Comparison of ENCODE assay signal across 23 mouse cellular contexts in the genomic region with DNA sequence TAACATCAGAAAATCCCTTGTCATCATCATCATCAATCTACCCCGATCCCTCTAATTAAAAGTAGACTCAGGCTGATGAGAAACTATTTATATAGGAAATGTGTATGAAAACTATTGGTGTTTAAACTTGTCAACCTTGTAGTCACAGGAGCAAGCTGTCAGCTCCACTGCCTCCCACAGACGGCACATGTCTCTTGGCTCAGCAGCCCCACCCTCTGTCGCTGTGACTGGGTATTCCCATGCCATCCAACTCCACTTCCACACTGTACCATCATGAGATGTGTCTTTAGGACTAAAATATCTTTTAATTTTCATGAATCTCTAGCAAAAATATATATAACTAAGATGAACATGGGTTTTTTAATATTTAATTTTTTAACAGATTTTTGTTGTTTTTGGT. TPM values are rescaled to one million over a fixed set of nuclear protein-coding genes. Genes with fewer than 3 reads are reported as not detected.
DNase-seq lines count a peak whose midpoint lies in the region; ATAC-seq and TF ChIP-seq lines count a peak whose summit lies in the region.
"Had no signal": no experiment of that assay in that cellular context is flagged by ENCODE, and none has a peak within 500 bp of the region (broad histone marks: within the 10 kb centered on the region; RNA-seq: fewer than 3 reads in every experiment).

No protein-coding gene starts in this region.

- ATAC-seq in liver, embryonic 11.5 days (replicated peaks; ENCODE audit: low FRiP score) = no peak
- ATAC-seq in liver, embryonic 15.5 days (ENCODE audit: insufficient read depth) = no peak
- no peak for ATAC-seq in midbrain, embryonic 13.5 days
- no peak for ATAC-seq in lung, postnatal 0 days
- ATAC-seq in erythroblast, adult 5-6 weeks (replicated peaks; ENCODE audit: low FRiP score, poor library complexity, severe bottlenecking) = no peak
- ATAC-seq: forebrain, embryonic 13.5 days; forebrain, postnatal 0 days had no signal

- no peak; the same call in 1 of the 2 replicates for TF ChIP-seq CTCF in layer of hippocampus, adult 2 months (conservative IDR thresholded peaks at IDR 0.05)
- TF ChIP-seq CTCF in lung, postnatal 0 days (IDR thresholded peaks at IDR 0.05) = no peak

- H3K4me3 ChIP-seq in layer of hippocampus, adult 2 months = no peak overlapping the region
- H3K4me3 ChIP-seq in liver, embryonic 11.5 days (ENCODE audit: low read depth, low read length) = no peak overlapping the region
- H3K4me3 ChIP-seq in liver, embryonic 15.5 days (replicated peaks) = no peak overlapping the region
- no peak overlapping the region for H3K4me3 ChIP-seq in midbrain, embryonic 13.5 days (replicated peaks)
- no peak overlapping the region for H3K4me3 ChIP-seq in lung, postnatal 0 days (ENCODE audit: low read depth, low read length)
- H3K4me3 ChIP-seq: embryonic facial prominence, embryonic 12.5 days; forebrain, embryonic 13.5 days; heart, embryonic 15.5 days; hindbrain, embryonic 15.5 days had no signal

- H3K9me3 ChIP-seq in liver, embryonic 11.5 days (ENCODE audit: control insufficient read depth, low read length) = no peaks in the 10 kb centered on the region
- H3K9me3 ChIP-seq in liver, embryonic 15.5 days (replicated peaks) = no peaks in the 10 kb centered on the region
- H3K9me3 ChIP-seq in midbrain, embryonic 13.5 days = no peaks in the 10 kb centered on the region
- H3K9me3 ChIP-seq in lung, postnatal 0 days (ENCODE audit: low read length) = no peaks in the 10 kb centered on the region
- H3K9me3 ChIP-seq: embryonic facial prominence, embryonic 12.5 days; forebrain, embryonic 13.5 days; heart, embryonic 15.5 days; hindbrain, embryonic 15.5 days had no signal

- H3K36me3 ChIP-seq in liver, embryonic 11.5 days (ENCODE audit: control insufficient read depth, insufficient read depth, low read length) = peaks cover 11% of the 10 kb centered on the region
- H3K36me3 ChIP-seq in liver, embryonic 15.5 days (replicated peaks) = peaks cover 79% of the 10 kb centered on the region
- peaks cover 75% of the 10 kb centered on the region for H3K36me3 ChIP-seq in midbrain, embryonic 13.5 days
- peaks cover 28% of the 10 kb centered on the region for H3K36me3 ChIP-seq in lung, postnatal 0 days (ENCODE audit: insufficient read depth, low read length)

- WGBS in liver, embryonic 11.5 days = 78% methylated on average over 3 of the region's 3 CpGs
- 64% methylated on average over 3 of the region's 3 CpGs for WGBS in liver, embryonic 15.5 days (ENCODE audit: insufficient replicate concordance)
- WGBS in midbrain, embryonic 13.5 days = 90% methylated on average over 3 of the region's 3 CpGs
- 79% methylated on average over 3 of the region's 3 CpGs for WGBS in lung, postnatal 0 days

- DNase-seq in layer of hippocampus, adult 2 months (ENCODE audit: low spot score in 2 of 2) = peak in 1 of 2 experiments; percentile 61
- no peak for DNase-seq in layer of hippocampus, postnatal 10 days (ENCODE audit: low spot score in 2 of 2)
- no peak for DNase-seq in liver, embryonic 11.5 days (ENCODE audit: low spot score)
- no peak for DNase-seq in lung, postnatal 0 days (ENCODE audit: low spot score)
- DNase-seq: adrenal gland, adult 2 months; adrenal gland, postnatal 25 days; cerebellum, adult 11 months; cerebellum, adult 8-10 months; cerebellum, postnatal 14 days; forebrain, postnatal 0 days; gastrocnemius, postnatal 14 days; heart, postnatal 14 days had no signal

- TF ChIP-seq EP300 in lung, postnatal 0 days (IDR thresholded peaks at IDR 0.05) = no peak

- H3K9ac ChIP-seq in liver, embryonic 11.5 days (ENCODE audit: low read depth, low read length) = no peak overlapping the region
- peak overlapping the region; percentile 64; the same call in 1 of the 2 replicates for H3K9ac ChIP-seq in liver, embryonic 15.5 days
- H3K9ac ChIP-seq in midbrain, embryonic 13.5 days (replicated peaks) = no peak overlapping the region
- H3K9ac ChIP-seq in lung, postnatal 0 days (replicated peaks; ENCODE audit: low read depth) = no peak overlapping the region
- H3K9ac ChIP-seq: embryonic facial prominence, embryonic 12.5 days; forebrain, embryonic 13.5 days; forebrain, postnatal 0 days; heart, embryonic 15.5 days; hindbrain, embryonic 15.5 days had no signal

- H3K4me1 ChIP-seq in liver, embryonic 11.5 days (replicated peaks; ENCODE audit: control insufficient read depth, insufficient read depth, low read length) = peaks cover 47% of the 10 kb centered on the region
- H3K4me1 ChIP-seq in liver, embryonic 15.5 days (replicated peaks) = peaks cover 94% of the 10 kb centered on the region
- no peaks in the 10 kb centered on the region for H3K4me1 ChIP-seq in midbrain, embryonic 13.5 days (replicated peaks)
- H3K4me1 ChIP-seq in lung, postnatal 0 days (ENCODE audit: insufficient read depth, low read depth, low read length) = no peaks in the 10 kb centered on the region
- H3K4me1 ChIP-seq: forebrain, embryonic 13.5 days; hindbrain, embryonic 15.5 days had no signal

- no peak overlapping the region for H3K4me2 ChIP-seq in liver, embryonic 11.5 days
- H3K4me2 ChIP-seq in liver, embryonic 15.5 days = no peak overlapping the region
- no peak overlapping the region for H3K4me2 ChIP-seq in midbrain, embryonic 13.5 days (replicated peaks)
- no peak overlapping the region for H3K4me2 ChIP-seq in lung, postnatal 0 days (replicated peaks; ENCODE audit: low read depth, low read length)
- H3K4me2 ChIP-seq: embryonic facial prominence, embryonic 12.5 days; forebrain, embryonic 13.5 days; heart, embryonic 15.5 days; hindbrain, embryonic 15.5 days had no signal

- no peaks in the 10 kb centered on the region for H3K27me3 ChIP-seq in liver, embryonic 11.5 days (replicated peaks; ENCODE audit: control insufficient read depth, insufficient read depth, low read length)
- no peaks in the 10 kb centered on the region for H3K27me3 ChIP-seq in liver, embryonic 15.5 days
- H3K27me3 ChIP-seq in midbrain, embryonic 13.5 days = no peaks in the 10 kb centered on the region
- no peaks in the 10 kb centered on the region for H3K27me3 ChIP-seq in lung, postnatal 0 days (replicated peaks; ENCODE audit: insufficient read depth, low read length)
- H3K27me3 ChIP-seq: embryonic facial prominence, embryonic 12.5 days; forebrain, embryonic 13.5 days; heart, embryonic 15.5 days; hindbrain, embryonic 15.5 days had no signal

- peak overlapping the region; percentile 15; the same call in 1 of the 2 replicates for H3K27ac ChIP-seq in layer of hippocampus, adult 2 months
- peak overlapping the region; percentile 78; the same call in 1 of the 2 replicates for H3K27ac ChIP-seq in liver, embryonic 11.5 days (ENCODE audit: low read depth, low read length)
- peak overlapping the region; percentile 99 for H3K27ac ChIP-seq in liver, embryonic 15.5 days (replicated peaks)
- no peak overlapping the region for H3K27ac ChIP-seq in midbrain, embryonic 13.5 days
- no peak overlapping the region for H3K27ac ChIP-seq in lung, postnatal 0 days (ENCODE audit: low read length)
- H3K27ac ChIP-seq: embryonic facial prominence, embryonic 12.5 days; forebrain, embryonic 13.5 days; heart, embryonic 15.5 days; hindbrain, embryonic 15.5 days had no signal

RNA-seq across cellular contexts. Expression of gene Nprl3, which starts 19.2 kb away (rescaled TPM):
- total RNA-seq in layer of hippocampus, adult 2 months (2021) = 10 to 100 TPM; 62.0 to 64.1 TPM
- 10 to 100 TPM; 51.7 to 58.1 TPM for total RNA-seq in layer of hippocampus, postnatal 10 days (2021)
- polyA plus RNA-seq in liver, embryonic 11.5 days (2014; fragmentation: Nextera tagmentation; extraction: Ambion mirVana) = 31.0 and 38.1 TPM in 2 replicates
- 28.1 and 31.9 TPM in 2 replicates for polyA plus RNA-seq in liver, embryonic 15.5 days (2015; fragmentation: Nextera tagmentation; extraction: Ambion mirVana)
- polyA plus RNA-seq in midbrain, embryonic 13.5 days (2015; fragmentation: Nextera tagmentation; extraction: Ambion mirVana) = 46.5 and 47.2 TPM in 2 replicates
- polyA plus RNA-seq in lung, postnatal 0 days (2015; fragmentation: Nextera tagmentation; extraction: Ambion mirVana) = 33.6 TPM in 2 replicates
- 58.0 and 62.7 TPM in 2 replicates for total RNA-seq in erythroblast, adult 5-6 weeks (2015; ENCODE audit: low replicate concordance)
- total RNA-seq in erythroblast, adult 5-6 weeks (2017; ENCODE audit: low replicate concordance) = 166 and 187 TPM in 2 replicates

RNA-seq across cellular contexts. Expression of gene Mpg, which starts 22.0 kb away (rescaled TPM):
- total RNA-seq in layer of hippocampus, adult 2 months (2021) = 10 to 100 TPM; 15.6 to 20.5 TPM
- 10 to 100 TPM; 18.5 to 20.7 TPM for total RNA-seq in layer of hippocampus, postnatal 10 days (2021)
- polyA plus RNA-seq in liver, embryonic 11.5 days (2014; fragmentation: Nextera tagmentation; extraction: Ambion mirVana) = 29.6 and 30.8 TPM in 2 replicates
- polyA plus RNA-seq in liver, embryonic 15.5 days (2015; fragmentation: Nextera tagmentation; extraction: Ambion mirVana) = 18.3 and 19.6 TPM in 2 replicates
- polyA plus RNA-seq in midbrain, embryonic 13.5 days (2015; fragmentation: Nextera tagmentation; extraction: Ambion mirVana) = 34.1 and 35.2 TPM in 2 replicates
- polyA plus RNA-seq in lung, postnatal 0 days (2015; fragmentation: Nextera tagmentation; extraction: Ambion mirVana) = 22.9 and 25.9 TPM in 2 replicates
- total RNA-seq in erythroblast, adult 5-6 weeks (2015; ENCODE audit: low replicate concordance) = 21.3 and 22.1 TPM in 2 replicates
- 29.0 and 33.3 TPM in 2 replicates for total RNA-seq in erythroblast, adult 5-6 weeks (2017; ENCODE audit: low replicate concordance)

RNA-seq across cellular contexts. Expression of gene Rhbdf1, which starts 26.2 kb away (rescaled TPM):
- total RNA-seq in layer of hippocampus, adult 2 months (2021) = 10 to 100 TPM; 13.4 to 13.8 TPM
- 10 to 100 TPM; 25.9 to 32.8 TPM for total RNA-seq in layer of hippocampus, postnatal 10 days (2021)
- polyA plus RNA-seq in liver, embryonic 11.5 days (2014; fragmentation: Nextera tagmentation; extraction: Ambion mirVana) = 16.9 and 19.1 TPM in 2 replicates
- 5.1 and 8.0 TPM in 2 replicates for polyA plus RNA-seq in liver, embryonic 15.5 days (2015; fragmentation: Nextera tagmentation; extraction: Ambion mirVana)
- 13.6 and 14.8 TPM in 2 replicates for polyA plus RNA-seq in midbrain, embryonic 13.5 days (2015; fragmentation: Nextera tagmentation; extraction: Ambion mirVana)
- polyA plus RNA-seq in lung, postnatal 0 days (2015; fragmentation: Nextera tagmentation; extraction: Ambion mirVana) = 54.8 and 58.5 TPM in 2 replicates
- not detected in 2 replicates for total RNA-seq in erythroblast, adult 5-6 weeks (2015; ENCODE audit: low replicate concordance)
- 1.2 and 7.5 TPM in 2 replicates for total RNA-seq in erythroblast, adult 5-6 weeks (2017; ENCODE audit: low replicate concordance)

RNA-seq across cellular contexts. Expression of gene Hba-x, which starts 27.9 kb away (rescaled TPM):
- not detected for total RNA-seq in layer of hippocampus, adult 2 months (2021)
- not detected for total RNA-seq in layer of hippocampus, postnatal 10 days (2021)
- polyA plus RNA-seq in liver, embryonic 11.5 days (2014; fragmentation: Nextera tagmentation; extraction: Ambion mirVana) = 4,144 and 4,673 TPM in 2 replicates
- polyA plus RNA-seq in liver, embryonic 15.5 days (2015; fragmentation: Nextera tagmentation; extraction: Ambion mirVana) = 72.6 and 109 TPM in 2 replicates
- polyA plus RNA-seq in midbrain, embryonic 13.5 days (2015; fragmentation: Nextera tagmentation; extraction: Ambion mirVana) = 354 and 365 TPM in 2 replicates
- polyA plus RNA-seq in lung, postnatal 0 days (2015; fragmentation: Nextera tagmentation; extraction: Ambion mirVana) = 5.0 and 7.7 TPM in 2 replicates
- 7.9 and 8.8 TPM in 2 replicates for total RNA-seq in erythroblast, adult 5-6 weeks (2015; ENCODE audit: low replicate concordance)
- total RNA-seq in erythroblast, adult 5-6 weeks (2017; ENCODE audit: low replicate concordance) = 0.68 and 2.2 TPM in 2 replicates
- total RNA-seq: adrenal gland, adult 2 months; adrenal gland, postnatal 25 days; common myeloid progenitor, adult 5-6 weeks; ES-E14; forebrain, postnatal 0 days; gastrocnemius, adult 18-20 months; gastrocnemius, postnatal 14 days; heart, postnatal 14 days had no signal
- polyA plus RNA-seq: adrenal gland, adult 2 months; forebrain, postnatal 0 days; gonadal fat pad, adult 2 months had no signal

RNA-seq across cellular contexts. Expression of gene Hba-a1, which starts 35.0 kb away (rescaled TPM):
- 100 to 1,000 TPM; 315 to 509 TPM for total RNA-seq in layer of hippocampus, adult 2 months (2021)
- total RNA-seq in layer of hippocampus, postnatal 10 days (2021) = 100 to 1,000 TPM; 667 to 733 TPM
- 12,698 and 12,741 TPM in 2 replicates for polyA plus RNA-seq in liver, embryonic 11.5 days (2014; fragmentation: Nextera tagmentation; extraction: Ambion mirVana)
- 74,460 and 76,487 TPM in 2 replicates for polyA plus RNA-seq in liver, embryonic 15.5 days (2015; fragmentation: Nextera tagmentation; extraction: Ambion mirVana)
- 2,311 and 2,595 TPM in 2 replicates for polyA plus RNA-seq in midbrain, embryonic 13.5 days (2015; fragmentation: Nextera tagmentation; extraction: Ambion mirVana)
- polyA plus RNA-seq in lung, postnatal 0 days (2015; fragmentation: Nextera tagmentation; extraction: Ambion mirVana) = 11,284 and 13,685 TPM in 2 replicates
- total RNA-seq in erythroblast, adult 5-6 weeks (2015; ENCODE audit: low replicate concordance) = 59,368 and 63,767 TPM in 2 replicates
- 14,861 and 24,674 TPM in 2 replicates for total RNA-seq in erythroblast, adult 5-6 weeks (2017; ENCODE audit: low replicate concordance)
- total RNA-seq: ES-E14 had no signal

Comparison
In these comparisons a context has a peak if more than half of its experiments do, and no peak if none do; other contexts are left out.
1. H3K27ac ChIP-seq: peak in layer of hippocampus, adult 2 months (single experiment), liver, embryonic 11.5 days (single experiment) and liver, embryonic 15.5 days (single experiment); none in midbrain, embryonic 13.5 days (single experiment) and lung, postnatal 0 days (single experiment).